15 mouse cellular contexts compared by ENCODE assay signal in genomic region chr12:112994153-112994552, GRCm38 (mm10). TPM values are rescaled to one million over a fixed set of nuclear protein-coding genes. Genes with fewer than 3 reads are reported as not detected.
DNase-seq lines count a peak whose midpoint lies in the region; ATAC-seq and TF ChIP-seq lines count a peak whose summit lies in the region.
"Had no signal": no experiment of that assay in that cellular context is flagged by ENCODE, and none has a peak within 500 bp of the region (broad histone marks: within the 10 kb centered on the region; RNA-seq: fewer than 3 reads in every experiment).

No protein-coding gene starts in this region.

- TF ChIP-seq RAD21 in CH12.LX (IDR thresholded peaks at IDR 0.05; ENCODE audit: low read depth, low read length) = no peak

- no peak overlapping the region for H3K27ac ChIP-seq in CH12.LX (ENCODE audit: insufficient read depth, low read depth)
- peak overlapping the region; percentile 9; the same call in 1 of the 2 replicates for H3K27ac ChIP-seq in thymus, adult 2 months (ENCODE audit: control insufficient read depth, insufficient read depth, low read length)
- no peak overlapping the region for H3K27ac ChIP-seq in heart, embryonic 11.5 days (ENCODE audit: low read depth, low read length)
- H3K27ac ChIP-seq: midbrain, embryonic 13.5 days; neural tube, embryonic 12.5 days had no signal

- DNase-seq in B cell, adult 2 months = peak; percentile 44 to 57
- no peak for DNase-seq in CH12.LX (ENCODE audit: extremely low read depth)
- DNase-seq in kidney, postnatal 25 days = peak; percentile 22 to 57
- peak; percentile 79 for DNase-seq in thymus, adult 2 months
- no peak for DNase-seq in ovary, adult 18-20 months (ENCODE audit: low spot score)
- DNase-seq in left cerebral cortex, postnatal 10 days (ENCODE audit: extremely low spot score in 1 of 2, low spot score in 2 of 2) = no peak
- DNase-seq: cerebellum, adult 2 months; embryo, embryonic 11 days; heart, adult 11 months; heart, postnatal 14 days had no signal

- ATAC-seq in heart, embryonic 11.5 days (replicated peaks; ENCODE audit: insufficient number of reproducible peaks, low FRiP score, low TSS enrichment) = no peak
- ATAC-seq: lung, postnatal 0 days; midbrain, embryonic 13.5 days had no signal

- no peak overlapping the region for H3K4me3 ChIP-seq in CH12.LX (replicated peaks in 1 of 3; ENCODE audit: low read depth in 2 of 3, low read length in 2 of 3, poor library complexity in 1 of 3)
- H3K4me3 ChIP-seq in thymus, adult 2 months (ENCODE audit: control insufficient read depth, insufficient read depth, low read length) = no peak overlapping the region
- no peak overlapping the region for H3K4me3 ChIP-seq in heart, embryonic 11.5 days (ENCODE audit: low read depth, low read length)
- H3K4me3 ChIP-seq: erythroblast, embryonic 14.5 days; midbrain, embryonic 13.5 days; neural tube, embryonic 12.5 days had no signal

- no peak overlapping the region for H3K9ac ChIP-seq in CH12.LX (ENCODE audit: insufficient read depth, low read depth)
- no peak overlapping the region for H3K9ac ChIP-seq in heart, embryonic 11.5 days (ENCODE audit: low read depth, low read length)
- H3K9ac ChIP-seq: midbrain, embryonic 13.5 days; neural tube, embryonic 12.5 days had no signal

- peaks cover 4 to 25% of the 10 kb centered on the region in 2 experiments; a peak in 3 of 4 replicates for H3K4me1 ChIP-seq in CH12.LX (ENCODE audit: control insufficient read depth in 1 of 2, insufficient read depth in 2 of 2)
- peaks cover 20% of the 10 kb centered on the region for H3K4me1 ChIP-seq in thymus, adult 2 months (replicated peaks; ENCODE audit: control insufficient read depth, insufficient read depth, low read length)
- peaks cover 10% of the 10 kb centered on the region for H3K4me1 ChIP-seq in heart, embryonic 11.5 days (ENCODE audit: control insufficient read depth, insufficient read depth, low read length)

- no peak for TF ChIP-seq EP300 in CH12.LX (IDR thresholded peaks at IDR 0.05; ENCODE audit: low read length)

- H3K9me3 ChIP-seq in CH12.LX (replicated peaks; ENCODE audit: low read length) = peaks cover 4% of the 10 kb centered on the region
- H3K9me3 ChIP-seq in heart, embryonic 11.5 days (replicated peaks; ENCODE audit: control insufficient read depth, low read length) = no peaks in the 10 kb centered on the region
- H3K9me3 ChIP-seq: midbrain, embryonic 13.5 days; neural tube, embryonic 12.5 days had no signal

- H3K36me3 ChIP-seq in CH12.LX (replicated peaks in 1 of 2; ENCODE audit: control insufficient read depth in 1 of 2, insufficient read depth in 1 of 2, low read length in 1 of 2) = peaks cover 27 to 62% of the 10 kb centered on the region in 2 experiments
- peaks cover 10% of the 10 kb centered on the region for H3K36me3 ChIP-seq in thymus, adult 2 months (ENCODE audit: control insufficient read depth, insufficient read depth, low read length)
- 0 out of 2 replicates have a peak, but pooled peaks cover 2% of the 10 kb centered on the region for H3K36me3 ChIP-seq in heart, embryonic 11.5 days (ENCODE audit: control insufficient read depth, insufficient read depth, low read length)

- H3K27me3 ChIP-seq in CH12.LX (replicated peaks) = no peaks in the 10 kb centered on the region
- no peaks in the 10 kb centered on the region for H3K27me3 ChIP-seq in thymus, adult 2 months (ENCODE audit: control insufficient read depth, insufficient read depth, low read length)
- H3K27me3 ChIP-seq in heart, embryonic 11.5 days (ENCODE audit: control insufficient read depth, insufficient read depth, low read length) = no peaks in the 10 kb centered on the region
- H3K27me3 ChIP-seq: midbrain, embryonic 13.5 days; neural tube, embryonic 12.5 days had no signal

- no peak for TF ChIP-seq POLR2A in CH12.LX (IDR thresholded peaks at IDR 0.05; ENCODE audit: low read depth, low read length)
- TF ChIP-seq POLR2A in thymus, adult 2 months (IDR thresholded peaks at IDR 0.05; ENCODE audit: control insufficient read depth, extremely low read depth, insufficient read depth, low read length, poor library complexity) = 0 out of 2 replicates have a peak, but pooled peaks have one; percentile 20

- intact Hi-C loops in left cerebral cortex, postnatal 10 days (cut with DNase I) = no loop called here

- WGBS in thymus, adult 2 months = 8% methylated on average over 4 of the region's 4 CpGs
- WGBS in heart, embryonic 11.5 days (ENCODE audit: insufficient replicate concordance) = 78% methylated on average over 4 of the region's 4 CpGs

- in situ Hi-C loops in CH12.LX (cut with MboI; ENCODE audit: low pct_ligation_motif_present, low pct_unique_long_range_greater_than_20kb, low sequenced_read_pairs) = no loop called here

- H3K79me2 ChIP-seq in CH12.LX (replicated peaks; ENCODE audit: control insufficient read depth, extremely low read depth, insufficient read depth, poor library complexity, severe bottlenecking) = peaks cover 22% of the 10 kb centered on the region

- no peak for TF ChIP-seq CTCF in CH12.LX (conservative IDR thresholded peaks at IDR 0.05 in 1 of 2, IDR thresholded peaks at IDR 0.05 in 1 of 2; ENCODE audit: low read depth in 2 of 2, low read length in 2 of 2)
- TF ChIP-seq CTCF in thymus, adult 2 months (IDR thresholded peaks at IDR 0.05; ENCODE audit: borderline replicate concordance, control insufficient read depth, extremely low read depth, insufficient read depth, low read length, poor library complexity) = peak; percentile 30; the same call in 1 of the 2 replicates

- H3K4me2 ChIP-seq in CH12.LX (ENCODE audit: insufficient read depth, low read depth, poor library complexity, severe bottlenecking) = no peak overlapping the region
- no peak overlapping the region for H3K4me2 ChIP-seq in heart, embryonic 11.5 days
- H3K4me2 ChIP-seq: midbrain, embryonic 13.5 days; neural tube, embryonic 12.5 days had no signal

- dilution Hi-C loops in CH12.LX (cut with MboI; ENCODE audit: extremely low pct_ligation_motif_present, extremely low pct_unique_long_range_greater_than_20kb, low sequenced_read_pairs) = no loop called here

TF ChIP-seq in CH12.LX, 34 proteins besides CTCF, POLR2A, EP300 and RAD21:
- TF ChIP-seq MAFK (IDR thresholded peaks at IDR 0.05; ENCODE audit: insufficient replicate concordance, low read length) (0 out of 2 replicates have a peak, but pooled peaks have one; percentile 51), USF1 (IDR thresholded peaks at IDR 0.05; ENCODE audit: low read depth, low read length) (no peak)

RNA-seq across cellular contexts. Expression of gene Brf1, which starts 6.4 kb away (rescaled TPM):
- 30.8 and 31.2 TPM in 2 replicates for total RNA-seq in CH12.LX (2012; rRNA removed)
- 15.9 and 18.1 TPM in 2 replicates for total RNA-seq in CH12.LX (2014; rRNA removed)
- 29.6 and 30.6 TPM in 2 replicates for polyA plus RNA-seq in CH12.LX (2012; ENCODE audit: insufficient read length, low read depth)
- polyA plus RNA-seq in thymus, adult 2 months (2012; rRNA removed) = 247 and 304 TPM in 2 replicates
- polyA plus RNA-seq in heart, embryonic 11.5 days (2014; fragmentation: Nextera tagmentation; extraction: Ambion mirVana) = 33.7 and 39.5 TPM in 2 replicates
- total RNA-seq in left cerebral cortex, postnatal 10 days (2021) = 10 to 100 TPM; 53.8 to 54.2 TPM

RNA-seq across cellular contexts. Expression of gene Btbd6, which starts 17.9 kb away (rescaled TPM):
- total RNA-seq in CH12.LX (2012; rRNA removed) (10.8 and 11.9 TPM in 2 replicates), CH12.LX (2014; rRNA removed) (4.3 and 5.6 TPM in 2 replicates)
- 8.0 and 9.9 TPM in 2 replicates for polyA plus RNA-seq in CH12.LX (2012; ENCODE audit: insufficient read length, low read depth)
- 69.7 and 87.6 TPM in 2 replicates for polyA plus RNA-seq in thymus, adult 2 months (2012; rRNA removed)
- 18.9 and 22.5 TPM in 2 replicates for polyA plus RNA-seq in heart, embryonic 11.5 days (2014; fragmentation: Nextera tagmentation; extraction: Ambion mirVana)
- total RNA-seq in left cerebral cortex, postnatal 10 days (2021) = 10 to 100 TPM; 61.0 to 61.9 TPM

RNA-seq across cellular contexts. Expression of gene Pacs2, which starts 20.2 kb away (rescaled TPM):
- total RNA-seq in CH12.LX (2012; rRNA removed) (6.5 and 7.1 TPM in 2 replicates), CH12.LX (2014; rRNA removed) (2.4 and 3.1 TPM in 2 replicates)
- polyA plus RNA-seq in CH12.LX (2012; ENCODE audit: insufficient read length, low read depth) = 7.0 and 8.2 TPM in 2 replicates
- 60.3 and 66.6 TPM in 2 replicates for polyA plus RNA-seq in thymus, adult 2 months (2012; rRNA removed)
- polyA plus RNA-seq in heart, embryonic 11.5 days (2014; fragmentation: Nextera tagmentation; extraction: Ambion mirVana) = 7.3 and 11.3 TPM in 2 replicates
- 100 to 1,000 TPM; 126 to 128 TPM for total RNA-seq in left cerebral cortex, postnatal 10 days (2021)

RNA-seq across cellular contexts. Expression of gene Nudt14, which starts 52.2 kb away (rescaled TPM):
- total RNA-seq in CH12.LX (2012; rRNA removed) = 15.9 and 23.9 TPM in 2 replicates
- 17.7 and 19.7 TPM in 2 replicates for total RNA-seq in CH12.LX (2014; rRNA removed)
- 20.0 and 20.7 TPM in 2 replicates for polyA plus RNA-seq in CH12.LX (2012; ENCODE audit: insufficient read length, low read depth)
- 58.8 and 59.6 TPM in 2 replicates for polyA plus RNA-seq in thymus, adult 2 months (2012; rRNA removed)
- polyA plus RNA-seq in heart, embryonic 11.5 days (2014; fragmentation: Nextera tagmentation; extraction: Ambion mirVana) = 44.2 and 50.7 TPM in 2 replicates
- total RNA-seq in left cerebral cortex, postnatal 10 days (2021) = 10 to 100 TPM; 11.8 to 13.2 TPM

Comparison
In these comparisons a context has a peak if more than half of its experiments do, and no peak if none do; other contexts are left out.
1. DNase-seq: peak in B cell, adult 2 months (2 of 2), kidney, postnatal 25 days (2 of 2) and thymus, adult 2 months (single experiment); none in CH12.LX (single experiment), ovary, adult 18-20 months (single experiment) and left cerebral cortex, postnatal 10 days (0 of 2).